Mouse (Mus musculus) limb, embryonic 11.5 days (tissue): ENCODE results near the gene Asic2. TPM values are rescaled to one million over a fixed set of nuclear protein-coding genes. Genes with fewer than 3 reads are reported as not detected.

Source experiments
- ATAC-seq: fragments of 200-750 bp; cut with Nextera tagmentation; 2 replicates; pipeline ENCODE4 v1.8.0; 2017; ENCODE audit warnings: low read depth; ENCODE audit not compliant: insufficient number of reproducible peaks, low FRiP score, low TSS enrichment
- DNase-seq: peaks from one replicate; pipeline ENCODE4 v3.0.0-alpha.2; 2015; ENCODE audit warnings: low spot score
- H3K27ac ChIP-seq: fragments of 300-500 bp; sonication (generic); replicated peaks from 2 replicates; pipeline ENCODE4 v1.5.1; 2014; ENCODE audit warnings: low read depth, mild to moderate bottlenecking, low read length
- H3K27me3 ChIP-seq: fragments of 300-500 bp; sonication (generic); 2 replicates; pipeline ENCODE4 v1.6.1; 2014; ENCODE audit warnings: mild to moderate bottlenecking, low read length, mixed read lengths; ENCODE audit not compliant: control insufficient read depth, insufficient read depth
- H3K36me3 ChIP-seq: fragments of 300-500 bp; sonication (generic); 2 replicates; pipeline ENCODE4 v1.6.1; 2014; ENCODE audit warnings: mild to moderate bottlenecking, low read length, moderate library complexity, mixed read lengths; ENCODE audit not compliant: control insufficient read depth, insufficient read depth
- H3K4me1 ChIP-seq: fragments of 300-500 bp; sonication (generic); 2 replicates; pipeline ENCODE4 v1.6.1; 2014; ENCODE audit warnings: low read length, mixed read lengths; ENCODE audit not compliant: control insufficient read depth, insufficient read depth
- H3K4me2 ChIP-seq: fragments of 300-500 bp; sonication (generic); 2 replicates; pipeline ENCODE4 v1.6.1; 2014; ENCODE audit warnings: low read depth, mild to moderate bottlenecking, moderate library complexity; ENCODE audit not compliant: severe bottlenecking
- H3K4me3 ChIP-seq: fragments of 300-500 bp; sonication (generic); 2 replicates; pipeline ENCODE4 v1.5.1; 2014; ENCODE audit warnings: low read depth, low read length
- H3K9ac ChIP-seq: fragments of 300-500 bp; sonication (generic); 2 replicates; pipeline ENCODE4 v1.6.1; 2014; ENCODE audit warnings: mild to moderate bottlenecking, low read length
- H3K9me3 ChIP-seq: fragments of 300-500 bp; sonication (generic); 2 replicates; pipeline ENCODE4 v1.6.1; 2016; ENCODE audit warnings: low read length; ENCODE audit not compliant: control insufficient read depth
- WGBS: fragments of 180-500 bp; shearing (Covaris S2); extraction: QIAGEN DNeasy Blood & Tissue Kit; methylation state at CpG from one replicate; pipeline ENCODE4 v1.1.7; 2014; 5-methylcytosine and 5-hydroxymethylcytosine counted together
- polyA plus RNA-seq: library from polyadenylated mRNA; unstranded; fragments of >200 nt; fragmentation: Nextera tagmentation; extraction: Ambion mirVana; gene quantifications from 2 replicates; pipeline ENCODE4 v1.2.1, GENCODE M21; 2014

Gene Asic2
- polyA plus RNA-seq, 1 experiment from 2014 or later: 0.27 TPM

DNA sequence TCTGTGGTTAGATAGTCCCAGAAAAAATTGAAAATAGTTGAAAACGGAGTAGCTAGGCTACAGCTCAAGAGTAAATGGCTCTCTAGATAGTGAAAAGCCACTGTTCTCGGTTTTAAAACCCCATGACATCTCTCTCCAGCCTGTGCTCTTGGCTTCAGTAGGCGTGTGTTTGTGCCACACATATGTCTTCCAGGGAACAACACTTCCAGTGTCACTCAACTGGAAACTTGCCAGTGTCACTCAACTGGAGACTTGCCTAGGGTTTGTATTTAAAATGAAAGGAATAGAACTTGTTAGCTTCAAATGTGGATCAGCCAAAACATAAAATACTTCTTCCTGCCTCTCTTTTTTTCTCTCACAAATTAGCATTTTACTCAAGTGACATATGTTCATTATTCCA, 397.9 kb downstream of the Asic2 start:
- Histone ChIP-seq H3K4me2 (no peak overlapping the region), H3K9ac (no peak overlapping the region), H3K36me3 (no peaks in the 10 kb centered on the region), H3K4me3 (no peak overlapping the region), H3K4me1 (no peaks in the 10 kb centered on the region), H3K27me3 (no peaks in the 10 kb centered on the region), H3K27ac (no peak overlapping the region), H3K9me3 (no peaks in the 10 kb centered on the region)
- WGBS: 78% methylated on average over 3 of the region's 3 CpGs
- DNase-seq (no peak), ATAC-seq (no peak)

DNA sequence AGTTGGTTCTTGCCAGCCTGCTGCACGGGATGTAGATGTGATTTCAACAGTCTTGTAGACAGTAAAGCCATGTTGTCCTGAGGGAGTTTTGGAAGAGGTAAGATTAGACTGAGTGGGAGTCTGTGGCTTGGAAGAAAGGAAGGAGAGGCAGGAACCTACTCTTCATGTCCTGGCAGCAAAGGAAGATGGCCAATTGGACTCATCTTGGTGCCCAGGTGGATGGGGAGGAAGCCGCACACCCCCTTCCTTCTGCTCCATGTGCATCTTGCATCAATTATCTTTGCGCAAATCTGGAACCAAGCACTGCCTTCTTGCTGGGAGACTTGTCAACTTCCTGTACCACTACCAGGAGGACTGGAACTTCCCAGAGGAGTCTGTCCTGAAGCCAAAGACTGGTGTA, 403.4 kb downstream of the Asic2 start:
- 78% methylated on average over 3 of the region's 3 CpGs for WGBS
- H3K9me3 ChIP-seq: no peaks in the 10 kb centered on the region
- no peak for DNase-seq
- no peaks in the 10 kb centered on the region for H3K4me1 ChIP-seq
- H3K4me3 ChIP-seq: no peak overlapping the region
- no peak for ATAC-seq
- no peaks in the 10 kb centered on the region for H3K36me3 ChIP-seq
- no peaks in the 10 kb centered on the region for H3K27me3 ChIP-seq
- H3K27ac ChIP-seq: no peak overlapping the region
- H3K9ac ChIP-seq: no peak overlapping the region
- no peak overlapping the region for H3K4me2 ChIP-seq

DNA sequence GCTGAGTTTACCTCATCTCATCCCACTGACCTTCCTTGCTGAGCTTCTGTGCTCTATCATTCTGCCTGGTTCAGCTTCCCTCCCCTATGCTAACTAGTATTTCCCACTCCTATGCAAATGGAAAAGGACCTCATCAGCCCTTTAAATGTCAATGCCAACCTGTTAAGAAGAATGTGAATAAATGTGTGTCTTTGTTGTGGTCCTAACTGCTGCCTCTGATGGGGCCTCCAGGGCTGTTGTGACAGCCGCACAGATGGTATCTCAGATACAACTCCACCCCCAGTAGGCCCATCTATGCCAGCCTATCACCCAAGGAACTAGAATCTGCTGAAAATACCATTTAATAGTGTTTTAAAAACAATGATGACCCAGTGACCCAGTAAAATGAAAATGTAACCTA, 407.9 kb downstream of the Asic2 start:
- Histone ChIP-seq H3K4me3 (no peak overlapping the region), H3K4me1 (no peaks in the 10 kb centered on the region), H3K27me3 (no peaks in the 10 kb centered on the region), H3K36me3 (no peaks in the 10 kb centered on the region), H3K9ac (no peak overlapping the region), H3K27ac (no peak overlapping the region), H3K9me3 (no peaks in the 10 kb centered on the region), H3K4me2 (no peak overlapping the region)
- ATAC-seq: no peak
- no peak for DNase-seq
- WGBS: 82% methylated on average over 1 of the region's 1 CpGs

DNA sequence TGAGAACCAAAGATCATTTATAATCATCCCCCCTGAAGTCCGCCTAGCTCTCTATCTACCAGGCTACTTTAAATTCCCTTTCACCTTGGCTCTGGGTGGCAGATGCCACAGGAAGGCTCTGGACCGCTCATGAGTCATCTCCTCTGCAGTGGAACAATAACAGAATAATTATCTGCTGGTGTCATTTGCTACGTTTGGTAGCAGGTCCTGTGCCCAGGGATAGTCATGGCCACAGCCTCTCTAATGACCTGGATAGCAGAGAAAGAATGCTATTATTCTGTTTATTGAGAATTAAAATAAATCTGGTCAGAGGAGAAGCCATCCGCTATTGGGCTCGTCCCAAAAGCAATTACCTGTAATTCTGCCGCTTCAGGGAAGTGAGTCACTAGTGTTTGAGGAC, 425.1 kb downstream of the Asic2 start:
- Histone ChIP-seq H3K36me3 (no peaks in the 10 kb centered on the region), H3K27me3 (no peaks in the 10 kb centered on the region), H3K4me2 (no peak overlapping the region), H3K9me3 (no peaks in the 10 kb centered on the region), H3K4me1 (no peaks in the 10 kb centered on the region), H3K4me3 (no peak overlapping the region), H3K9ac (no peak overlapping the region), H3K27ac (no peak overlapping the region)
- DNase-seq (no peak), ATAC-seq (no peak)
- WGBS: 83% methylated on average over 6 of the region's 6 CpGs

DNA sequence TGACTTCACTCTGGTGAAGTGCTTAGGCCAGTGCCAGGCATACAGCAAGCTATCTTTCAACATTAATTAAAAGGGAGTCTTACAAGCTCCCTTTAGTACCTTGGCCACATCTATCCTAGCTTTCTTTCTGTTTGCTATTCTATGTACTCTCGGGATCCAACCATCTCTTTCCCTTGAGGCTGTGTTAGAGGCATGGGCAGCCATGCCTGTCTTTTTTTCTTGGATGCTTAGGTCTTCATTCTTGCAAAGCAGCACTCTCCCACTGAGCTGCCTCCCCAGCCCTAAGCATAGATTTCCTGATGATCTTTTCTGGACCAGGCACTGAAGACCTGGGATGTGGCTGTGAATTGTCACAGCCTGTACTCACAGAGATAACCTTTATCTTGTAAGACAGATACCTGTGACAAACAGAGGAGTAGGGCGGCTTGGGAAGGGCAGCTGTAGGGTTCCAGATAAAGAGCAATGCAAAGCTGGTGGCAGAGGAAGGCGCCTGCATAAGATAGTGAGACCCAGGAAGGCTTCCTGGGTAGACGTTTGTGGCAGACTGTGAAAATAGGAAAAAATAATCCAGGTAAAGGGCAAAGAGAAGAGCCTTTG, 433.0 kb downstream of the Asic2 start:
- 72% methylated on average over 4 of the region's 4 CpGs for WGBS
- DNase-seq (no peak), ATAC-seq (no peak)
- Histone ChIP-seq H3K9me3 (no peaks in the 10 kb centered on the region), H3K27me3 (no peaks in the 10 kb centered on the region), H3K36me3 (no peaks in the 10 kb centered on the region), H3K27ac (no peak overlapping the region), H3K4me2 (no peak overlapping the region), H3K9ac (no peak overlapping the region), H3K4me1 (no peaks in the 10 kb centered on the region), H3K4me3 (no peak overlapping the region)

DNA sequence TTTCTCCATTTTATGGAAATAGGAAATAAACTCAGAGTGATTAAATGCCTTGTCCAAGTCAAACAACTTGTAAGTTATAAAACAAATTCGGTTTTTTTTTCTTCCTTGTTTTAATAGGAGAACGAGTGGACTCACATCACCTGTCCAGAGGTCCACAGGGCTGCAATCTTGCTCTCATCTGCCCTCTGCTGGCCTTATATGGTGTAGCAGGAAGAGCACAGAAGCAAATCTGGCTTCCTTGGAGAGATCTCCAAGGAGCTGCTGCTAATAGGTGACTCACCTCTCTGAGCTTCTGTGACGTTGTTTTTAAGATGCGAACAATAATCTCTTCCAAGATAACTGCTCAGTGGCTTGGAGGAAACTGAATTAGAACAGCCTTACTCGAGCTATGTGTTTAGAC, 433.6 kb downstream of the Asic2 start:
- H3K4me3 ChIP-seq: no peak overlapping the region
- H3K27me3 ChIP-seq: no peaks in the 10 kb centered on the region
- ATAC-seq: no peak
- no peaks in the 10 kb centered on the region for H3K36me3 ChIP-seq
- no peaks in the 10 kb centered on the region for H3K9me3 ChIP-seq
- H3K9ac ChIP-seq: no peak overlapping the region
- H3K4me2 ChIP-seq: no peak overlapping the region
- H3K27ac ChIP-seq: no peak overlapping the region
- H3K4me1 ChIP-seq: no peaks in the 10 kb centered on the region
- WGBS: 15% methylated on average over 5 of the region's 5 CpGs
- peak; percentile 83 for DNase-seq

DNA sequence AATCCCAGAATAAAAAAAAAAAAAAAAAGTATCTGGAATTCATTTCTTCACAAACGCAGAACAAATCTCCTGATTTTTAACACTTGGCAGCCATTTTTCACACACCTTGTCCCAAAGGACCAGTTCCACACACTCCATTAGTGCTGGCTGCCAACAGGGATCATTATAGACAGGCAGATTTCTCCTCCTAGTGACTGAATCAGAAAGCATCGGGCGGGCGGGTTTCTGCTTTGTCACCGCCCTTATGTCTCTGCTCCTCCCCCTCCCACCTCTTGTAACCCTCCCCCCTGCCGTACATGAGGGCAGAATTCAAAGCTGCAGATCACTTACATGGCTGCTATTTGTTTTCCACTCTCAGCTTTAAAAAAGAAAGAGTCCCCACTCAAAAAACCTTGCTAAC, 436.4 kb downstream of the Asic2 start:
- Histone ChIP-seq H3K4me1 (no peaks in the 10 kb centered on the region), H3K9me3 (no peaks in the 10 kb centered on the region), H3K4me3 (no peak overlapping the region), H3K27ac (no peak overlapping the region), H3K36me3 (no peaks in the 10 kb centered on the region), H3K4me2 (no peak overlapping the region), H3K9ac (no peak overlapping the region), H3K27me3 (no peaks in the 10 kb centered on the region)
- DNase-seq: peak; percentile 64
- no peak; the same call in 1 of the 2 replicates for ATAC-seq
- WGBS: 2% methylated on average over 6 of the region's 6 CpGs

DNA sequence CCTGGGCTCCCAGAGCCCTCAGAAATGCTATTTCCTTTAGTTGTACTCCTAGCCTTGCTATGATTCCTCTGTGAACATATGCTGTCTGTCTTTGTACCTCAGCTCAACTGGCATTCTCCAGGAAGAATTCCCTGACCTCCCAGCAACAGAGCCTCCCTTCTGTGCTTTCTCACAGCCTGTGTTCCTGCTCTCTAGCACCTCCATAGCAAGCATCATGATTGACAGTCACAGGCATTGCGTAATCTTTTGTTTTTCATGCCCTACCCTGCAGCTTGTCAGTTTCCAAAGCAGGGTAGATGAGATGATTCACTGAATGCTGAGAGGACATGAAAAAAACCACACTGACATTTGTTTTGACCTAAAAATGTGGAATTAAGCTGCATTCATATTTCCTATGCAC, 445.3 kb downstream of the Asic2 start:
- no peak overlapping the region for H3K27ac ChIP-seq
- no peak for DNase-seq

DNA sequence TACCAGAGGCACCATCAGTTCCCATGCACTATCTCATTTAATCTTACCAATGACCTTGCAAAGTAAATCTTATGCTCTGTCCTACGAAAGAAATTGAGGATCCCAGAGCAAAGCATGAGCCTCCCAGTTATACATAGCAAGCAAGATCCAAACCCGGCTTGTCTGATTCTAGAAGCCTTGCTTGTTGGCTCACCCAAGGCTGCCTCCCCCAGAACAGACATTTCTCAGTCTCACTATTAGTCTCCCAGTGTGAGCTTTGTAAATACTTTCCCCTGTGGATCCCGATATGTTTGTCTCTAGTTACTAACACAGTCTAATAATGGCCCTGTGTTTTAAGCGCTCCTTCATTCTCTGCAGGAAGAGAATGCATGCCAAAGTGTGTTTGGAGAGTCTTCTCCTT, 446.4 kb downstream of the Asic2 start:
- no peak overlapping the region for H3K4me3 ChIP-seq
- no peaks in the 10 kb centered on the region for H3K36me3 ChIP-seq
- no peaks in the 10 kb centered on the region for H3K27me3 ChIP-seq
- ATAC-seq (no peak), DNase-seq (no peak)
- H3K9me3 ChIP-seq: no peaks in the 10 kb centered on the region
- no peak overlapping the region for H3K4me2 ChIP-seq
- H3K4me1 ChIP-seq: peaks cover 8% of the 10 kb centered on the region
- no peak overlapping the region for H3K9ac ChIP-seq
- H3K27ac ChIP-seq: no peak overlapping the region
- WGBS: 89% methylated on average over 4 of the region's 4 CpGs

More for the DNA sequence above, 445.3 kb downstream of the Asic2 start:
- Histone ChIP-seq H3K9ac (no peak overlapping the region), H3K4me2 (no peak overlapping the region), H3K4me3 (no peak overlapping the region), H3K36me3 (no peaks in the 10 kb centered on the region), H3K27me3 (no peaks in the 10 kb centered on the region), H3K9me3 (no peaks in the 10 kb centered on the region), H3K4me1 (peaks cover 8% of the 10 kb centered on the region)
- no peak for ATAC-seq
- 94% methylated on average over 1 of the region's 1 CpGs for WGBS
